Mouse (Mus musculus): ENCODE measurements around the gene Hoxb13.

Hoxb13 gene

DNA sequence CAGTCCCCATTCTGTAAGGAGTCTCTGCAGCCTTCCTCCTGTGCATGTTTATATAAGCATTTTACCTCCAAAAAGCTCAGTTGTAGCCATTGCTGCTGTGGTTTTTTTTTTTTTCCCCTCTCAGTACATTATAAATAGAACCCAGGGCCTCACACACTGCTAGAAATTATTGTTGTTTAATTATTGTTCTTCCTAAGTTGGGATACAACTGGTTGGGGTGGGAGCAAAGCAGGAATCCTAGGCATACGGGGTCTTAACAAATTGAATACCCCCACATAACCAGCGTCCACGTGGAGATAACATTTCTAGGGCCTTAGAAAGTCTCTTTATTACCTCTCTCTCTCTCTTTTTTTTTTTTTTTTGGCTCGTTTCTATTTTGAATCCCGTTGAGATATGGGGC, 3.0 kb upstream of the Hoxb13 start:
- DNase-seq: no peak

DNA sequence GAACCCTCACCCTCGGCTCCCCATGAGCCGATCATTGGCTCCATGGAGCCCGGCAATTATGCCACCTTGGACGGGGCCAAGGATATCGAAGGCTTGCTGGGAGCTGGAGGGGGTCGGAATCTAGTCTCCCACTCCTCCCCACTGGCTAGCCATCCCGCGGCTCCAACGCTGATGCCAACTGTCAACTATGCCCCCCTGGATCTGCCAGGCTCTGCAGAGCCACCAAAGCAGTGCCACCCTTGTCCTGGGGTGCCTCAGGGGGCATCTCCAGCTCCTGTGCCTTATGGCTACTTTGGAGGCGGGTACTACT, 240 bp downstream of the Hoxb13 start:
- DNase-seq: no peak

DNA sequence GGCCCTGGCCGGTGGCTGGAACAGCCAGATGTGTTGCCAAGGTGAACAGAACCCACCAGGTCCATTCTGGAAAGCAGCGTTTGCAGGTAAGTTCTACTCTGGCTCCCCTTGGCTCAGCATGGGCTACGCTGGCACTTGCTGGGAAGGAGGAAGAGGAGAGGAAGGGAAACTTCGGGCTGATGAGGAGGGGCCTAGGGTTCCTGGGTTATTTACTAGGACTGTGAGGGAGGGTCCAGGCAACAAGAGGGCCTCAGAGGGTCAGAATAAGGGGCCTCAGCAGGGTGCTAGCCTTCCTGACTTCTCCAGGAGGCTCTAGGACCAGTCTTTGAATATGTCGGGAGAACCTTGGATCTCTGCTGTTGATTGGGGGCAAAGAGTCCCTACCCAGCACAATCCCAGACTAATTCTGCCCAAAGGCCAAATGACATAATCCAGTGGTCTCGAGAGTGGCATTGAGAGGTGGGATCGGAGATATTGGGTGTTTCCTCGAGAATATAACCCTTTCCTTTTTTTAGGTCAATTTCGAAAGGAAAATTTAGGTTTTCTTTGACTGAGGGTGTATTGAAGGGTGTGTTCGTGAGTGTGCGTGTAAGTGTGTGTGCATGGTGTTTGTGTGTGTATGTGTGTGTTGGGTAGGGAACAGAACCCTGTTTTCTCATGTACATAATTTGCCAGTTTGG, 985 bp downstream of the Hoxb13 start:
- DNase-seq: no peak

DNA sequence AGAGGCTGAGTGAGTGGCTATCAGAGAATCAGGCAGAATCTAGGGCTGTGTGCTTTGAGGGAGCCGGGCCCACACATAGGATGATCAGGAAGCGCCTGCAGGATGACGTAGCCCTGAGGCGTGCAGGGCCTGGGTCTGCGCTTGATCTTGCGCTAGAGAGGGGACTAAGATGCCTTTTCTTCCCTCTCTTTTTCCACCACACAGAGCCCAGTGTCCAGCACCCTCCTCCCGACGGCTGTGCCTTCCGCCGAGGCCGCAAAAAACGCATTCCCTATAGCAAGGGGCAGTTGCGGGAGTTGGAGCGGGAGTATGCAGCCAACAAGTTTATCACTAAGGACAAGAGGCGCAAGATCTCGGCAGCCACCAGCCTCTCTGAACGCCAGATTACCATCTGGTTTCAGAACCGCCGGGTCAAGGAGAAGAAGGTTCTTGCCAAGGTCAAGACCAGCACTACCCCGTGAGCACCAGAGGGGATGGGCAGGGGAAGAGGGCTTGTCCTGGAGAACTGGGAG, 1.7 kb downstream of the Hoxb13 start:
- DNase-seq: no peak

DNA sequence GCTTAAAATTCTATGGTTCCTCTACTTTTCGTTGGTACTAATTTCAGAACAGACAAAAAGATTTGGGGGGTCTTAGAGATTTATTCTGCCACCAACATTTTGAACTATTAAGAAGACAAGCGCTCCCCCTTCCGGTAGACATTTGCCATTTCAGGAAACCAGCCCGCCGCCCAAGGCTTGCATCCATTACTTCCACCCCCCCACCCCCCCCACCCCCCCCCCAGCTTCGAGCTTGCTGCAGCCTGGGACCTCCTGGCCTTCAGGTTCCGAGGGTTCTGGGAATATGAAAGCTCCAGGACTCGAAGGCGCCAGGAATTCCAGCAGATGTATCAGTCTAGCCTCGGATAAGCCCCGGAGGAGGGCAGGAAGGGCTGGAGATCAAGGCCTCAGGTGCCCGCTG, 4.5 kb downstream of the Hoxb13 start:
- peak; percentile 60 for DNase-seq

DNA sequence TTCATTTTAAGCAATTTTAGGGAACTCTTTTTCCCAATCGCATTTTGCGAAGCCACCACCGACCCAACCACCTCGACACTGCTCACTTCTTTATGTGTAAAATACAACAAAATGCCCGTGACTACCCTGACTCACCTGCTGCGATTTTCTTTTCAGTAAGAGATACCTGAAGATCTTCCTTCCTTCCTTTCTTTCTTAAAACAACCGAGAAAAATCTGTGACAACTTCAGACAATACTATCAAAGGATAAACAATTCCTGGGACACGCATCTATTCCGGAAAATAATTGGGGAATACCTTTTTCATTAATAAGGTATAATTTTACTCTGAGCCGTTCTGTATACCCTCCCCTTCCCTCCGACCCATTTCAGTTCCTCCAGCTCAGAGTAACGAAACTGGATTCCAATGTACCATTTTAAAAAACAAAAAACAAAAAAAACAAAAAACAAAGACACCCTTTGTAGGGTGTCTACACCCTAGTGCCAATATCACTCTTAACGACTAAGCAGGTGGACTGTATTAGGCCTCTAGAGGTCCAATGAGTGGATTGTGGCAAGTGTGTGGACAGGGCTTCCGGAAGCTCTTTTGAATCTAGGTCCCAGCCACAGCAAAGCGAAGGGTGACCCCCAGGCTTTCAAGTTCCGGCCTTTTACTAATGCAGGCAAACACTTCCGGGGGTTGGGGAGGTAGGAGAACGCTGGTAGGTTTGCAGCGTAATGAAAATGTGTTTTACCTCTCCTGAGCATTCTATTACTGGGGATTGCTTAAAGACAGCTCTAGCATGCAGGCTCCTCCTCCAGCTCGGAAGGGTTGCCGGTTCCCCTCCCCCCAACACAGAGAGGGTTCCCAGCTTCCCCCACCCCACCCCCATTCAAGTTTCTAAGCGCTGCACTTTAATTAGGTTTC, 5.3 kb downstream of the Hoxb13 start:
- no peak for DNase-seq

DNA sequence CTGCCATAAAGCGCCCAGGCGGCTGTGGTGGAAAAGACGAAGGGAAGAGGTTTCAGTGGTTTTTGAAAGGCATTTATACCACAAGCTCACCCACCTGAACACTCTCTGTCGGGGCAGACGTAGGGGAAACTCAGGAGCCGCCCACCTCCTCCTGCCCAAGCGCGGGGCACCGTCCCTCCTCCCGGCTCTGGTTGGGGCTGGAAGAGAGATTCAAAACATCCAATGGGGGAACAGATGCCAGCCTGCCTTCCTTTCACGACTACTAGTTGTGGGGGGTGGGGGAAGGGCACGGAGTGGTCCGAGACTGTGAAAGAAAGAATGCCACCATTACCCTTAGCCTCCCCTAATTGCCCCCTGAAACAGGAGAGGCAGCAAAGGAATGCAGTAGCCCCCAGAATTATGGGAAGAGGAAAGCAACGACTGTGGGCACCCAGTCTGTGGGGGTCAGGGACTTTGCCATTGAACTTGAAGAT, 6.1 kb downstream of the Hoxb13 start:
- no peak for DNase-seq

DNA sequence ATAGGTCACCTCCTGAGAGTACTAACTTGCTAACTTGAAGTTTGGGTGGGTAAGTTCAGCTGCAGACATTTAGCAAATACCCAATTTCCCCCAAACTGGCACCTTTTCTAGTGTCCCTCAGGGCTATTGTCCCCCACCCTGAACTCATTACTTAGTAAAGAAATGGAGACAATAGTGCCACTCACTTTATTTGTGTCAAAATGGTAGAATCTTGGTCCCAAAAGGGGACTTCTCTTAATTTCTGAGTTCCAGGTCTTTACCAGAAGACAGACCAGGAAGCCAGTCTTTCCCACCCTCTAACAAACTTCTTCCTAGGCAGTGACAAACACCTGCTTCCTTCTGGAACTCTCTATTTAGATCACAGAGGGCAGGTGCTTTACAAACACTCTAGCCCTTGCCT, 7.6 kb downstream of the Hoxb13 start:
- DNase-seq: no peak

DNA sequence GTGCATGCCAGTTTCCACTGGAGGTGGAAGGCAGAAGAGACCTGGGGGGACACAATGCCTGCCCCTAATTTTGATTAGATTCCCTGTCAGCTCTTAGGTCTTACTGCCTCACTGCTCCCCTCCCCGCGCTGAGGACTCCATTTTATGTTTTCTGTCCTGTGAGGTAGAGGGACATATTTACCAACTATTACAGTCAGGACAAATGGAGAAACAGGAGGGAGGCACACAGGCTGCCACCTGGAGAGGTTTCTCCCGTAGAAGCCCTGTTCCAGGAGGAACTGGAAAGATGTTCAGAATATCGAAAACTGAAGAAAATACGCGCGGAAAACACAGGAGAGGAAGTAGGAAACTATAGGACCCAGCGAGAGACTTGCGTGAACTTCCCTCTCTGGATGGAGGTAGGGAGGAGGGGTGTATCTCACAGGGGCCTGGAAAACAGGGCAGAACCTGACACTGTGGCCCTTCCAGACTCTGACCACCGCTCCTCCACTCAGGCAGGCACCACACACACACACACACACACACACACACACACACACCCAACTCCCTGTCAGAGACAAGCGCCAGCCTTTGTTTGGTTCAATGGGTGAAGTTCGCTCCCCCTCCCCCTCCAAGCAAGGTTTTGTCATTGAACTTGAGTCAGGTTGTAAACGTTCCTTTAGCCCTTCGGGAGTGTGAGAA, 8.4 kb downstream of the Hoxb13 start:
- DNase-seq: no peak

DNA sequence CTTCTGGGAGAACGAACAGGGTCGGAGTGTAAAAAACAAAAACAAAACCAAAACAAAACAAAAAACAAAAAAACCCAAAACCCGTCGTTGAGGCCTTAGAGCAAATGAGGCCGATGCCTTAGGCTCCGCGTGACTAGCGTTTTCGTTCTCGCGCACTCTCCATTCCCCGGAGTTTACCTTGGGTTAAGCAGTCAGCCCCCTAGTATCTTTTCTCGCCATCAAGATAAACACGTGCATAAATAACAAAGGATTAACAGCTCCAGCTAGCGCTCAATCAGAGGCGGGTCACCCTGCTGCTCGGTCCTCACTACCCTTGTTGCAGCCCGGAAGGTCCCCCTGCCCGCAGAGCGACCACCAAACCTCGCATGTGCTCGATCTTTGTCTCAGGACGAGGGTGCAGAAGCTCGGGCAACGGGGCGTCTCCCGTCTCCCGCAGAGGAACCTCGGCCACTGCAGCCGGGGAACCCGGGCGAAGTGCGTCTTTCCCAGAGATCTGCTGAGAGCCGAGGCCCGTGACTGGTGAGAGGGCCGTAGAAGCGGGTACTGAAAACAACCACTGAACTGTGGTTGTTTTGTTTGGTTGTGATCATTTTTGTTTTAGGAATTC, 9.2 kb downstream of the Hoxb13 start:
- DNase-seq: no peak

DNA sequence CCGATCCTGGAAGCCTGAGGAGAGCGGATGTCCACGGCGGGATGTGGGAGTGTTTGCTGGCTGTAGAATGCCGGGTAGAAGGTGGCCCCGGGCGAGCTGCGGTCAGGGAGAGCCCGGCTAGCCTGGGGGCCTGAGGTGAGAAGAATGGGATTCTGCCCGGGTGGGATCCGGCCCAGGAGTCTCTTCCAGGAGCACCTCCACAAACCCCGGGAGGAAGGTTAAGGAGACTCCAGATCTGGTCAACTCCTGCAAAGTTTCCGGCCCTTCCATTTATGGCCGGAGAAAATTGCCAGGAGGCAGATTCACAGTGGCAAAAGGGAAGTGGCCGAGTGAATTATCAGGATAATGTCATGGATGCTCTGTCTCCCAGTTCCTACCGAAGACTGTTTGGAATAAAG, 9.7 kb downstream of the Hoxb13 start:
- no peak for DNase-seq

DNA sequence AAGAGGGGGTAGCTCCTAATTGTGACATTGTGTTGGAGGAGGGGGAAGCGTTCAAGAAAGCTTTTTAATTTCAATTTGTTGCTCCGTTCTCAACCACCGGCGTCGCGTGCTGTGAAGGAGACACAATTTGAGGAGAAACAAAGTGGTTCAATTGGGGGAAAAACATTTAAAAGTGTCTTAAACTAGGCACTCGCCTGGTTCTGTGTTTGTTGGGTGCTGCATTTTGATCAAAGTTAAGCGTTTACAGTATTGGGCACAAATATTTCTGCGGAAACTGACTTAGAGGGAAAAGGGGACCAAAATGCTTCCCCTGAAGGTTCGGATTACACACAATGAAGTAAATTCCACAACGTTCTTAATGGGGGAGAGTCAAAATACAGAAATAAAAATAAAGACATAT, 10.2 kb downstream of the Hoxb13 start:
- no peak for DNase-seq

DNA sequence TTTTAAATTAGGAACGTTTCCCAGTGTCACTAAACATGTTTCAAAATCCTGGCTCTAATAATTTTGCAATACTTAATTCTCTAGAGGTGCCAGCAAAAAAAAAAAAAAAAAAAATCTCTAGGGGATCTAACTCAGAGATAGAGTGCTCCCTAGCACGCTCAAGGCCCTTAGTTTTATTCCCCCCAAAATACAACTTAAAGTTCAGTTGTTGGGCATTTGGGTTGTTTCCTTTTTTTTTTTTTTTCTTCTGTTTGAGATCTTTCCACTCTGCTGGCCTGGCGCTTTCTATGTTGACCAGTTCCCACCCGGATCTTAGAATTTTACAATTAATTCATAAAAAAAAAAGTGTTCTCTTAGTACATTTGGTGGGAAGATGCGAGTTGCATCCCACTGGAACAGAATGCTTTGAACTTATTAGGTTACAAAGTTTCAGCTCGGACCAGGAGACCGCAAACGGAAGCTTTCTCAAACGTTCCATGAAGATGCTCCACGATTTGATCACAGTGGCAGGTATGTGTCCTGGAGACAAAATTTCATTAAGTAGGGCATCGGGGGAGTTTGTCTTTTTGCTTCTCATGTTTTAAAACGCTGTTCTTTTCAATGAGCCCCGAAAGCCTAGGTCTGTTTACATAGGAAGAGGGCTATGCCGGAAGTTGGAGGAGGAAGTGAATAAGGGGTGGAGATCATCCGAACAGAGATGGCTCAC, 11.5 kb downstream of the Hoxb13 start:
- DNase-seq: no peak

DNA sequence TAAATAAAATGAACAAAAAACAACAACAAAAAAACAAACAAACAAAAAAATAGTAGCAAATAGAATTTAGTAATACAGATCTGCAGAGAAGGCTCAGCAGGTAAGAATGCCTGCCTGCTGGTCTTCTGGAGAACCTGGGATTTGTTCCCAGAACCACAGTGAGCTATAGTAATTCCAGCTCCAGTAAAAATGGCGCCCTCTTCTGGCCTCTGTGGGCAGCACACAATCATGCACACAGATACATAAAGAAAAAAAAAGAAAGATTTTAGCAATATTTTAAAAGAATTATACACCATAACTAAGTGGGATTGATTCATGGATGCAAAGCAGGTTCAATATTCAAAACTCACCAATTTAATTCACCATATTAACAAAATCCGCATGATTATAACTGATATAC, 29.7 kb downstream of the Hoxb13 start:
- DNase-seq: peak; percentile 12

DNA sequence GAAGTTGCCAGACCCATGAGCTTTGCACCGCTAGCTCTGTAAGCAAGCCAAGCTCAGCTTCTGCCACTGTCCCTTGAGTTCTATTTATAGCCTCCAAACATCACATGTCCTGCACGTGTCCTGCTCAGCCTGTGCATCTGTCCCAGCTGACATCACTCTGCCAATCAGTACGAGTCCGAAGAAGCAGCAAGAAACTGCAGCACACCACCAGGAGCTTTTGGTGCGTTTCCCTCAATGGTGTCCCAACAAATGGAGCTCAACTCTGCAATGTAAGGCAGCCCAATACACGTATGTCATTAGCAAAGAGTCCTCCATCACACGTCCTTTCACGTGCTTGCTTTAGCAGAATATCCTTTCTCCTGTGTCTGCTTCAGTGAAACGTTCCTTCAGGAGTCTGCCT, 33.6 kb downstream of the Hoxb13 start:
- no peak for DNase-seq

DNA sequence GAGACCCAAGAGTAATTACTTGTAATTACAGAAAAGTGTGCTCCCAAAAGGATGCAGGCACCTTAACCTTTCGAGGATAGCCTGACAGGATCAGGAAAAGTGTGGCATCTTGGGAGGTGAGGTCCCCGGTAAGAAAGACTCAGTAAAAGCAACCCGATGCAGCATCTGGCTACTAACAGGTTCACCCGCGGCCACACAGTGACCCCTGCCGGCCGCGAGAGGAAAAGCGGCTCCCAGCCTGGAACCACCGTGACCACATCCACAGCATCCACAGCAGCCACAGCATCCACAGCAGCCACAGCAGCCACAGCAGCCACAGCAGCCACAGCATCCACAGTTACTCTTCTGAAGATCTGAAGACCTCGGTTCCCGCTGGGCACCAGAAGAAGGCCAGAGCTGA, 40.8 kb downstream of the Hoxb13 start:
- DNase-seq: peak; percentile 42

DNA sequence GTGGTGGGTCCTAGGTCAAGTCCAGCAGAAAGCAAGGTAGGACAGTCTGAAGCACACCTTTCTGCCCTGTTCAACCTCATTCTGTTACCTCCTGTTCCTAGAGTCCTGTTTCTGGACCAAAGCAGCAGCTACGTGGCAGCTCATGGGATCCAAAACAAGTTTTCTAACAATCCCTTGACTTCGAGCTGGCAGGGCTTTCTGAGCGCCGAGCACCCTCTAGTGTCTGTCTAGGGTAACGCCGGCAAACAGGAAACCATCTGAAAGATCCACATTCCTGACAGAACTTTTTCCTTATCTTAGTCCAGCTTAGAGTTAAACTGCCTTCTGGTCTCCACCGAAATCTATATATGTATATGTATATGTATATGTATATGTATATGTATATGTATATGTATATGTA, 46.1 kb downstream of the Hoxb13 start:
- DNase-seq: peak; percentile 53

All from lung, postnatal 36 days (tissue).